Mouse (Mus musculus) kidney, adult 18-20 months (tissue): Measurements from ENCODE around the gene Vcpkmt.

Experiments
- DNase-seq: peaks from one replicate; pipeline ENCODE4 v3.0.0; 2021

The Vcpkmt gene

DNA sequence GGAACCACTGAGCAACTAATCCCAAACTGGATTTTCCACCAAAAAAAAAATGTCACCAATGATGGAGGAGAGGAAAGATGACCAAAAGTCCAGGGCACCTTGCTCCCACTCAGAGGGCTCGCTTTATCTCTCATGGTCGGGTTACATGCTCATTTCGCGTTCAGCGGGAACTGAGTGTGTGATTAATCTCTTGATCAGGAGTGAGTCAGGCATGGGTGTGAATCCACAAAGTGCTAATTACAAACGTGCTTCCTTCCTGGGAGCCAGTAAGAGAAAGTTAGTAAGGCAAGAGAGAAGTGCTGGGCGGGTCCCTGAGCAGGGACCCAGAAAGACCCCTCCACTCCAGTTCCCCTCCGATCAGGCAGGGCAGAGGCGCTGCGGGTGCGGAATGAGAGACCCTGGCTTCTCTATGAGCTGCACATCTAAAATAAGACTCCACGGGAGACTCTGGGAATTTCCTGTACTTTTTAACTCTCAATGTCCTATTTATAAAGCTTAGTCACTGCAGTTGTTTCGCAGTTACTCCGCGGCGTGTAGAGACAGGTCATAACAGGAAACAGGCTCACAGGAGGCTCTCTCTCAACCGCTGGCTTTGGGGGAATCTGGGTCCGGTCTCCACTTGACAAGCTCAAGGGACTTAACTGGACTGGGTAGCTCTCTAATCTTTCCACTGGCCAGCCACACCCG lies 45.0 kb downstream of the Vcpkmt start:
- peak; percentile 41 for DNase-seq

DNA sequence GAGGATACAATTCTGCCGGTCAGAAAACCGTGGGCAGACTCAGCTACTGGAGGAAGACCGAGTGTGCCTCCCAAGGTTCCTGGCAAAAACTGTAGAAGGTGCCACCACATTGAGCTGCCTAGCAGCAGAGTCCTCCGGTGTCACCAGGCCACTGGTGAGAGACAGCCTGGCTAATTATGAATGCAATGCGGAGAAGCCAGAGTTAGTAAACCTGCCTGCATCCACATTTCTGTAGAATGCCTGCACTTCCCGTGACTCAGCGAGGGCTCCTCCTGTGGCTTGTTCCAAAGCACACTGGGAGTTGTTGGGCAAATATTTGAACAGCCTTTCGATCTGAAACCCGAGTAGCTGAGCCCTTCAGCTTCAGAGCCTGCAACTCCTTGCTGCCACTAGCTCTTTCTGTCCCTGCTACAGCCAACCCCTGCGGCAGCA lies 45.6 kb downstream of the Vcpkmt start:
- peak; percentile 40 for DNase-seq

- no peak for DNase-seq
These were observed 46.1 kb downstream of the Vcpkmt start for GRCm38 (mm10) chr12:69536616-69537242.

DNA sequence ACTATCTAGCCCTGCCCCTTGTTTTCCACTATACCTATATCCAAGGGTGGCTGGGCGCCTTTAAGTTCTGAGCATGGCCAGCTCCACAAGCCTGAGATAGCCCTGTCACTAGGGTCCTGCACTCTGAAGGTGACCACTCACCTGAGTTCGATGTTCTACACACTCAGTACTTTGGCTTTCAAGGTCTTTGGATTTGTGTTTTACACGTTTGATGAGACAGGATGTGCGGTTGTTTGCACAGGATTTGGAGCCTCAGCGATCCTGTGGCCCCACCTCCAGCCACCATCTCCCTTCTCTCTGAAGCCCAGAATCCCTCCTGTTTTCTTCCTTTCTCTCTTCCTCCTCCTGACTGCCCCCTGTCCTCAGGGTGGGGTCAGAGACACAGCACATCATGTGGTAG lies 49.6 kb downstream of the Vcpkmt start:
- no peak for DNase-seq

DNA sequence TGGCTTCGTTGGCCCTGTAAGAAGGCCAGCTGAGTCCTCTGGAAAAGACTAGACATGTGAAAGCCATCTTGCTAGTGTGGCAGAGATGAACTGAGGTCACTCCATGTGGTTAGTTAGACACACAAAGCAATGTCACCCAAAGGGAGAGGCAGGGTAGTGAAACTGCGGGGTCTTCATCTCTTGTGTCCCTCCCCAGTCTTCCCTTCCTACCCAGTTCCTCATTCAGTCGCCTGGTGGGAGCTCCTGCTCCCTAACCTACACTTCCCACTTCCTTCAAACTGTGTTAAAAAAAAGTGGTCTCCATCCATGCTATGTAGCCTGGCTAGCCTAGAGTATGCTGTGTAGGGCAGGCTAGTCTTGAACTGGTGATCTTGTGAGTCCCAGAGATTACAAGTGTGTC lies 50.3 kb downstream of the Vcpkmt start:
- DNase-seq = no peak

DNA sequence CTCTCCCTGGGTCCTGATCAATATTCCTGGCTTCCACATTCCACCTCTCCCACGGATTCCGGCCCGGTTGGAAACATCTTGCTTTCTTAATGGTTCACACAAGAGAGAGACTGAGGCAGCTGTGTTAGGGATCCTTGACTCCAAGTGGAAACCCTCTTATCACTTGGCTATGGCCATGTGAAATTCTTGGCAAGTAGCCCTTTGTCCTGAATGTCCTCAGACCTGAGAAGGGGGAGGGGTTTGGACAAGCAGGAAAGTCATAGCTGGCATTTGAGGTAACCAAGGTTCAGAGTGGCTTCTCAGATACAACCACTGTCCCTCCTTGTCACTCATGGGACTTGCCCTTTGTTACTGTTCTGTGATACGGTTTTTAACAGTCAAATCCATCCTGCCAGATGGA lies 50.7 kb downstream of the Vcpkmt start:
- DNase-seq = no peak

DNA sequence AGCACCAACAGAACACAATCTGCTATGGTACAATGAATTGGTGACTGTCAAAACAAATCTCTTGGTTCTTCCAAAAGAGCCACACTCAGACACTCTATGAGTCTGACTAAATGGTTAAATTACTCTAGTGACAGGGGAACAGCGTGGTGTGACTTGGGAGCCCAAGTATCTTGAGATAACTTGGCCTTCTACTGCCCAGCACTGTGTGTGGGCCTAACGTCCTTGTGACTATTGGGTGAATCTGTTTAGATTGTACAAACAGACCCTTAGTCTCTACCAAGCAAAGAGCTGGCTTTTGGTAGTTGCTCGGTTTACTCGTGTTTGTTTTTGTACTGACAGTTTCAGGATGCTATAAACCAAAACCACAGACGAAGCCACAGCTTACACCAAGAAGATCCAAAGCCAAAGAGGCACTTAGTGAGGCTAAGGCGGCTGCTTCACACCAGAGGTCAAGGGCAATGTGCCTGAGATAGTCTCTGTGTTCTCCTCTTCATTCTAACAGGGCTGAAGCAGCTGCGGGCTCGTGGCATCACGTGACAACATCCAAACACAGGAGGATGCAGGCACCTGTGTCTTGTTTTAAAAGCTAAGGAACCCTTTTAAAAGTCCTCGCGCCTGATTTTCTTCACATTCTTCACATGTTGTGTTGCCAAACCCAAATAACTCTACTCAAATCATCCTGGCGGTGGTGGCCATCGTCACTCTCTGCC lies 53.0 kb downstream of the Vcpkmt start:
- DNase-seq = no peak

DNA sequence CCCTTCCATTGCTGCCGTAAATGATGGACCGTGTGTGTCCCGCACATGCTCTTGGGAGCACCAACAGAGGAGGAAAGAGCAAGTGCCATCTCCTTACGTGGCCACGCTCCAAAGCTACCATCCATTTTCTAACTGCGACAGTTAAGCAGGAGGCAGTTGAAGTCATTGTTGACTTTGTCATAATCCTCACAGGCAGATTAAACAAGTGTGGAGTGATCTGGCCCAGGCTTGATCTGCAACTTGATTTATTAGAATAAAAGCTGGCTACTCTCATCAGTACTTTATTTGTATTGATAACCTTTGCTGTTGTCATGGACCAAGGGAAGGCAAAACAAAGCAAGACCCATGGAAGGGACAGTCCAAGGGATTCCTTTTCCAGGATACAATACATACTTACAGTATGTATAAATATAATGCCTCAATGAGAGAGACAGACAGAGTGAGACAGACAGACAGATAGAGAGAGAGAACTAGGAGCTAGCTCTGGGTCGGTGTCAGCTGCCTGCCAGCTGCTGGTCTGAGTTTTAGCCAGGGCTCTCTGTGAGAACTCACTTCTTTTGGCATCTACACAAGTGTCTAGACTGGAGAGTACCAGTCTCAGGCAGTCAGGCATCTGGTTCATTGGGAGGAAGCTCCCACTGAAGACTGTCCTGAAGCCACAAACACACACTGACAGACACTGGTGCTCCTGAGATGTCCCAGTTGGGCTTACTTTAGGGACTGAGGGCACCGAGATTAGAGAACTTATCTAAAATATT lies 54.4 kb downstream of the Vcpkmt start:
- no peak for DNase-seq
